Mouse (Mus musculus): ENCODE results near the gene Fbxl8. TPM values are rescaled to one million over a fixed set of nuclear protein-coding genes. Genes with fewer than 3 reads are reported as not detected.
A peak's percentile ranks its signal among the peaks of the same experiment; 100 is the strongest.

The Fbxl8 gene
- polyA plus RNA-seq, 1 experiment from 2014 or later, result 2.9 TPM

DNA sequence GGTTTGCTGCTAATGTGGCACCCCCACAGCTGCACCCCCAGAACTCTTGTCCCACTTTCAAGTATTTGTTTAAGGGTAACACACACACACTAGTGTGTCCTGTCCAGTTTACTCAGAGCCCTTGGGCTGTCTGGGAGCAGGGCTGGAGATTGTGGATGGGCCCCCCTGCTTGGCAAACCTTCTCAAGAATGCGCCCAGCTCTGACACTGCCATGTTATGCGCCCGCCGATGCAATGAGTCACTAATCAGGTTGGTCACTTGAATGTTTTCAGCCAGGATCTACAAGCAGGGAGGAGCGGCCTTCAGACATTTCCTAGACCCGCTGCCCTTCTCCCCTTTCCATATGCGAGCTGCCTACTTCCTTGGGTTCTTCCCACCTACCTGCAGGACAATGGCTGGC lies 28.0 kb downstream of the Fbxl8 start:
- Histone ChIP-seq H3K27ac (replicated peaks; ENCODE audit: low read depth, low read length) (no peak overlapping the region), H3K9ac (ENCODE audit: low read depth, low read length) (no peak overlapping the region), H3K4me2 (ENCODE audit: low read depth, low read length) (no peak overlapping the region), H3K9me3 (ENCODE audit: control insufficient read depth, low read length) (no peaks in the 10 kb centered on the region), H3K4me1 (ENCODE audit: control insufficient read depth, insufficient read depth, low read length) (peaks cover 15% of the 10 kb centered on the region), H3K27me3 (replicated peaks; ENCODE audit: control insufficient read depth, insufficient read depth, low read length) (peaks cover 11% of the 10 kb centered on the region), H3K36me3 (ENCODE audit: control insufficient read depth, insufficient read depth, low read length) (no peaks in the 10 kb centered on the region), H3K4me3 (ENCODE audit: low read depth, low read length) (no peak overlapping the region)
- ATAC-seq (ENCODE audit: low read depth) (no peak), DNase-seq (ENCODE audit: low spot score) (no peak)
- 83% methylated on average over 7 of the region's 7 CpGs for WGBS

DNA sequence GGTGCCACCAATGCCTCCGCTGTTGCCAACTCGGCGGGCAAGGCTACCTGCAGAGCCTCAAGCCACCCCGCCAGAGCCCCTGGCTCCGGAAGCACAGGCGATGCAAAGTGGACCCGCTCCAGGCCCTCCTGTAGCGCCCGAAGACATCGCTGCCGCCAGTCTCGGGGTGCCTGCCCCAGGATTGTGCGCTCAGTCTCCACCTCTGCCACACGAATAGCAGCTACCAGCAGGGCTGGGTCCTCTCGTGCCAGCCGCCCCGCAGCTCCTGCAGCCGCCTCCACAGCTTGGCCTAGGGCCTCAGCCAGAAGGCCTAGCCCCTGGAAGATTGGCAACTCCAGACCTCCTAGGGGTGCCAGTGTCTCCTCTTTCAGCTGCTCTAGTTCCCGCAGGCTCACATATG lies 29.0 kb downstream of the Fbxl8 start:
- ATAC-seq (ENCODE audit: low read depth) (no peak), DNase-seq (ENCODE audit: low spot score) (no peak)
- Histone ChIP-seq H3K4me1 (ENCODE audit: control insufficient read depth, insufficient read depth, low read length) (peaks cover 17% of the 10 kb centered on the region), H3K4me3 (ENCODE audit: low read depth, low read length) (no peak overlapping the region), H3K27ac (replicated peaks; ENCODE audit: low read depth, low read length) (no peak overlapping the region), H3K9me3 (ENCODE audit: control insufficient read depth, low read length) (no peaks in the 10 kb centered on the region), H3K4me2 (ENCODE audit: low read depth, low read length) (no peak overlapping the region), H3K9ac (ENCODE audit: low read depth, low read length) (no peak overlapping the region), H3K27me3 (replicated peaks; ENCODE audit: control insufficient read depth, insufficient read depth, low read length) (peaks cover 11% of the 10 kb centered on the region), H3K36me3 (ENCODE audit: control insufficient read depth, insufficient read depth, low read length) (no peaks in the 10 kb centered on the region)
- 66% methylated on average over 14 of the region's 19 CpGs for WGBS

DNA sequence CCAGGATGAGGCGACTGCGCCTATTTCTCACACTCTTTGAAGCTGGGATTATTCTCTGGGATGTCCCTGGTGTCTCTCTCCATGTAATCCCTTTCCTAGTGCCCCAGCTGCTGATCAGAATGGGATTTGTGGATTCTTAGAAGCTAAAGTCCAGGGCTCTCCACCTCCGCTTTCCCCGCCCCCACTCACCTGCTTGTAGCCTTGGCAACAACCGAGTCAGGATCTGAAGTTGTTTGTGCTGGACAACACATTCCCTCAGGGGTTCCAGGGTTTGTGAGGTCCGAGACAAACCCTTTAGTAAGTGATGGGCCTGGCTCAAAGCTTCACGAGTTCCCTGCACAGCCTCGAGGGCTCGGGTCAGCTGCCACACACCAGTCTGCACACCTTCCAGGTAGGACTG lies 30.3 kb downstream of the Fbxl8 start:
- ATAC-seq (ENCODE audit: low read depth), result no peak
- H3K4me3 ChIP-seq (ENCODE audit: low read depth, low read length), result no peak overlapping the region
- 53% methylated on average over 9 of the region's 9 CpGs for WGBS

DNA sequence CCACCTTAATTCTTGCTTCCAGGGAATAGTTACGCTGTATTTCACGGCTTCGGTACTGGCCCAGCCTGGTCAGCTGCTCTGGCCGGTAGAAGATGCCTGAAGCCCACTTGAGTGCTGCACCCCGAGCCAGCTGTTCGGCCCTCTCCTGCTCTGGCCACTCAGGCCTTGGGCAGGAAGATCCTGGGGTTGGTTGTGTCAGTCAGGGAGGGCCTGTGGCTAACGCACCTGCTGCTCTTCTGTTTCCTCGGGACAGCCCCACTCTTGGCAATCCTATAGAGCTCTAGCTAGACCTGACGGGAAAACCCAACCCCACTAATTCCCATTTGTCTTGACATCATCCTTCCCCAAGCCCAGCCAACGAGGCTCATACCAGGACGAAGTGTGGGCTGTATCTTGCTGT lies 30.8 kb downstream of the Fbxl8 start:
- DNase-seq (ENCODE audit: low spot score) (no peak), ATAC-seq (ENCODE audit: low read depth) (no peak)
- H3K9ac ChIP-seq (ENCODE audit: low read depth, low read length), result no peak overlapping the region; the same call in 1 of the 2 replicates
- H3K36me3 ChIP-seq (ENCODE audit: control insufficient read depth, insufficient read depth, low read length), result peaks cover 15% of the 10 kb centered on the region
- H3K27ac ChIP-seq (replicated peaks; ENCODE audit: low read depth, low read length), result no peak overlapping the region
- H3K4me2 ChIP-seq (ENCODE audit: low read depth, low read length), result 0 out of 2 replicates have a peak overlapping the region, but pooled peaks have one; percentile 18
- peak overlapping the region; percentile 1; the same call in 1 of the 2 replicates for H3K4me3 ChIP-seq (ENCODE audit: low read depth, low read length)
- H3K9me3 ChIP-seq (ENCODE audit: control insufficient read depth, low read length), result no peaks in the 10 kb centered on the region
- WGBS, result 64% methylated on average over 11 of the region's 11 CpGs
- H3K4me1 ChIP-seq (ENCODE audit: control insufficient read depth, insufficient read depth, low read length), result peaks cover 19% of the 10 kb centered on the region
- H3K27me3 ChIP-seq (replicated peaks; ENCODE audit: control insufficient read depth, insufficient read depth, low read length), result peaks cover 5% of the 10 kb centered on the region

More for the DNA sequence above, 30.3 kb downstream of the Fbxl8 start:
- Histone ChIP-seq H3K27ac (replicated peaks; ENCODE audit: low read depth, low read length) (no peak overlapping the region), H3K36me3 (ENCODE audit: control insufficient read depth, insufficient read depth, low read length) (peaks cover 10% of the 10 kb centered on the region), H3K9ac (ENCODE audit: low read depth, low read length) (no peak overlapping the region; the same call in 1 of the 2 replicates), H3K4me2 (ENCODE audit: low read depth, low read length) (0 out of 2 replicates have a peak overlapping the region, but pooled peaks have one; percentile 18), H3K9me3 (ENCODE audit: control insufficient read depth, low read length) (no peaks in the 10 kb centered on the region), H3K4me1 (ENCODE audit: control insufficient read depth, insufficient read depth, low read length) (peaks cover 23% of the 10 kb centered on the region), H3K27me3 (replicated peaks; ENCODE audit: control insufficient read depth, insufficient read depth, low read length) (peaks cover 10% of the 10 kb centered on the region)
- DNase-seq (ENCODE audit: low spot score), result no peak

DNA sequence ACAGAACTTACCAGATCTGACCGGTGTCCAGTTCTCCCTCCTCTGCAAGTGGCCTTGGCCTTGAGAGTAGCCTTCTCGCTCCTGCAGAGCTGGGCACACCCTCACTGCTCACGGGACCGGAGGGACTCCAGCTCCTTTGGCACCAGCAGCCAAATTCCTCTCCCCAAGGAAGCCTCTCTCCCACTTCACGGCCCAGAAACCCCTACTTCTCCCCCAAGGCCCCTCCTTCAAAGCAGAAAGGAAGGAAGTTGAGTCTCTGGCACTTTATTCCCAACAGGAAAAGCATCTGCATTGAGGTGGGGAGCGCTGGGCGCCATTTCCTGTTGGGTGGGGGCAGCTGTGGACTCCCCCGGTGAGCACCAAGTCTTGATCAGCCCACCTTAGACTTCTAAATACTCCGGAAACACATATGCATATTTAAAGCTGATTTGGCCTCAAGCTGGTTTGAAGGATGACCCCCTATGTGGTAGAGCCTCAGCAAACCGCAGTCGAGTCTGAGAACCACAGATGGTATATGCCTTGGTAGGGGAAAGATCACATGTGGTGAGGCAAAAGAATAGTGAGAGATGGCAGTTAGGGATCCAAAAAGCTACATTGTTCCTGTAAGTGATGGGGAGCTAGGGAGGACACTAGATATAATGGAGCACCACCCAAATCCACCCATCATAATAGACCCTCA lies 31.6 kb downstream of the Fbxl8 start, which contains the start of gene Exoc3l:
Exoc3l (minus strand) TSS at position 207 of the 679 bp plus-strand sequence.
- DNase-seq (ENCODE audit: low spot score) (no peak), ATAC-seq (ENCODE audit: low read depth) (no peak)
- WGBS, result 69% methylated on average over 11 of the region's 11 CpGs
- 0 out of 2 replicates have a peak within 1 kb of the TSS, but pooled peaks have one; percentile 74 for H3K27ac ChIP-seq (replicated peaks; ENCODE audit: low read depth, low read length)
- H3K36me3 ChIP-seq (ENCODE audit: control insufficient read depth, insufficient read depth, low read length), result peaks cover 21% of the 10 kb centered on the region
- H3K9me3 ChIP-seq (ENCODE audit: control insufficient read depth, low read length), result no peaks in the 10 kb centered on the region
- peaks cover 15% of the 10 kb centered on the region for H3K4me1 ChIP-seq (ENCODE audit: control insufficient read depth, insufficient read depth, low read length)
- no peak within 1 kb of the TSS; the same call in 1 of the 2 replicates for H3K9ac ChIP-seq (ENCODE audit: low read depth, low read length)
- peak within 1 kb of the TSS; percentile 96 for H3K4me3 ChIP-seq (ENCODE audit: low read depth, low read length)
- peak within 1 kb of the TSS; percentile 81 for H3K4me2 ChIP-seq (ENCODE audit: low read depth, low read length)
- no peaks in the 10 kb centered on the region for H3K27me3 ChIP-seq (replicated peaks; ENCODE audit: control insufficient read depth, insufficient read depth, low read length)

DNA sequence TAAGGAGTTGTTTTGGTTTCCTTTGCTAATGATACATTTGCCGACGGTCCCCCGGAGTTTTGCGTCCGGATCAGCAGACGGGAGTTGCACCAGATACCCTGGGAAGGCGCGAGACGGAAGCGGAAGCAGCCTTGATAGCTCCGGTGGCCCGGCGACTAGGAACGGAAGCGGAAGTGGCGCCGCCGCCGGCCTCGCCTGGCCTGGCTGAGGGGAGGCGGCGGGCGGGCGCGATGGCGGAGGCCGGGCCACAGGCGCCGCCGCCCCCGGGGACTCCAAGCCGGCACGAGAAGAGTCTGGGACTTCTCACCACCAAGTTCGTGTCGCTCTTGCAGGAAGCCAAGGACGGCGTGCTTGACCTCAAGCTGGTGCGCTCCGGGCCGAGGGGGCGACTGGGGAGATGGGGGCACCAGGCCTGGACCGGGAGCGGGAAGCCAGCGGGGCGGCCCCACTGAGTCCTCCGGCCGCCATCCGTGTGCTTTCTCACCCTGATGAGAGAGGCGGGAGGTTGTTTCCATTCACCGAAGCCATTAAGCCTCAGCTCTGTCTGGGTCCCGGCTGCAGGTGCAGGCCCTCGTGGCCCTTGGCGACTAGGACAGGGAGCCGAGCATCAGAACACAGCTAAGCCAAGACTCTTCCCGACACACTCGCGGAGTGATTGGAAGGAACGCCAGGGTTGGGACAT lies 33.2 kb downstream of the Fbxl8 start, which contains the start of gene E2f4:
E2f4 (plus strand) TSS at position 153 of the 682 bp plus-strand sequence.
- peak; percentile 97 for DNase-seq (ENCODE audit: low spot score)
- no peaks in the 10 kb centered on the region for H3K9me3 ChIP-seq (ENCODE audit: control insufficient read depth, low read length)
- H3K4me3 ChIP-seq (ENCODE audit: low read depth, low read length), result peak within 1 kb of the TSS; percentile 96
- H3K27ac ChIP-seq (replicated peaks; ENCODE audit: low read depth, low read length), result peak within 1 kb of the TSS; percentile 74
- H3K36me3 ChIP-seq (ENCODE audit: control insufficient read depth, insufficient read depth, low read length), result peaks cover 37% of the 10 kb centered on the region
- H3K27me3 ChIP-seq (replicated peaks; ENCODE audit: control insufficient read depth, insufficient read depth, low read length), result no peaks in the 10 kb centered on the region
- peak within 1 kb of the TSS; percentile 91 for H3K9ac ChIP-seq (ENCODE audit: low read depth, low read length)
- WGBS, result under 1% methylated on average over 43 of the region's 58 CpGs
- H3K4me1 ChIP-seq (ENCODE audit: control insufficient read depth, insufficient read depth, low read length), result peaks cover 15% of the 10 kb centered on the region
- peak within 1 kb of the TSS; percentile 81 for H3K4me2 ChIP-seq (ENCODE audit: low read depth, low read length)
- ATAC-seq (ENCODE audit: low read depth), result peak; percentile 94

DNA sequence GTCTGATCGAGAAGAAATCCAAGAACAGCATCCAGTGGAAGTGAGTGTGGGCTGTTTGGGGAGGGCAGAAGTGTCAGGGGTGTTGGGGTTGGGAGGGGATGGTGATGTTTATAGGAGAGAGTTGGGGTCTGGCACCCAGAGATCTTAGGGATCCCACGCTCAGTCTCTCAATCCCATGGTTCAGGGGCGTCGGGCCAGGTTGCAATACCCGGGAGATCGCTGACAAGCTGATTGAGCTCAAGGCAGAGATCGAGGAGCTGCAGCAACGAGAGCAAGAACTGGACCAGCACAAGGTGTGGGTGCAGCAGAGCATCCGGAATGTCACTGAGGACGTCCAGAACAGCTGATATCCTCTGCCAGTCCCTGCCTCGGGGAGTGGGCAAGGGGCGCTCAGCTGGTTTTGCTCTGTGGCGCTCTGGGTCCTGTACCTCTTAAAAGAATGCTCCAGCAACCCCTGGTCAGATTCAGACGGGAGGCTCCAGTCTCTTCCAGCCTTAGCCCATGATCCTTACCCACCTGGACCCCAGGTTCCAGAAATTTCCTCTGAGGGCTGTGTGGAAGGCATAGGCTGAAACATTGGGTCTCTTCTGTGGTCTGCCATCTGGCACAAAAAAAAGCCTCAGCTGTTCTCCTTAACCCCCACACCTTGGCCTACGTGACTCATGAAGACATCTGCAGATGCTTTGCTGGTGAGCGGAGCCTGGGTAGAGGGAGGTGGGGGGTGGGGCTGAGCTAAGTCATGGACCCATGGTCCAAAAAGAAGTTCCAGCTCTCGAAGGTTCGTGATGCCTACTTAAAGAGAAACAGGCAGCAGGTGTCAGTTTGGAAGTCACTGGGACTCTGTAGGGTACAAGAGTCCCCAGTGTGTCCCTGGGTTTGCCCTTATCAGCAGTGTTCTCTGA lies 34.2 kb downstream of the Fbxl8 start:
- peaks cover 46% of the 10 kb centered on the region for H3K36me3 ChIP-seq (ENCODE audit: control insufficient read depth, insufficient read depth, low read length)

DNA sequence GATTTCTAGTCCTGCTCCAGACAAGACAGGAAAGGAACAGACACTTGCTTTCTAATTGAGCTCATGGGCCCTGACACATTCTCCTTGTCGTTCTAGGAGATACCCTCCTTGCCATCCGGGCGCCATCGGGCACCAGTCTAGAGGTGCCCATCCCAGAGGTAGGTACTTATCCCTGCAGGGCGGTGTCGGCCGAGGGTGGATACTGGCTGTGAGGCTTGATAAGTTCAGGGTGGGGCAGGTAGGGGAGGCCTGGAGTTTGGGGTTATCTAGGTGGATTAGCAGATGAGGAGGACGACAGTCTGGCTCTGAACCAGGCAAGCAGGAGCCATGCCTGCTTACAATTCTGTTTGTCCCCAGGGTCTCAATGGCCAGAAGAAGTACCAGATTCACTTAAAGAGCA lies 35.5 kb downstream of the Fbxl8 start:
- ATAC-seq (ENCODE audit: low read depth) (no peak), DNase-seq (ENCODE audit: low spot score) (no peak)
- no peak overlapping the region for H3K4me2 ChIP-seq (ENCODE audit: low read depth, low read length)
- no peaks in the 10 kb centered on the region for H3K9me3 ChIP-seq (ENCODE audit: control insufficient read depth, low read length)
- H3K27me3 ChIP-seq (replicated peaks; ENCODE audit: control insufficient read depth, insufficient read depth, low read length), result no peaks in the 10 kb centered on the region
- H3K9ac ChIP-seq (ENCODE audit: low read depth, low read length), result no peak overlapping the region
- H3K4me3 ChIP-seq (ENCODE audit: low read depth, low read length), result no peak overlapping the region
- H3K36me3 ChIP-seq (ENCODE audit: control insufficient read depth, insufficient read depth, low read length), result peaks cover 57% of the 10 kb centered on the region
- H3K4me1 ChIP-seq (ENCODE audit: control insufficient read depth, insufficient read depth, low read length), result peaks cover 18% of the 10 kb centered on the region
- 93% methylated on average over 8 of the region's 8 CpGs for WGBS
- no peak overlapping the region for H3K27ac ChIP-seq (replicated peaks; ENCODE audit: low read depth, low read length)

More for the DNA sequence above, 34.2 kb downstream of the Fbxl8 start:
- Histone ChIP-seq H3K9me3 (ENCODE audit: control insufficient read depth, low read length) (no peaks in the 10 kb centered on the region), H3K4me3 (ENCODE audit: low read depth, low read length) (peak overlapping the region; percentile 96), H3K27me3 (replicated peaks; ENCODE audit: control insufficient read depth, insufficient read depth, low read length) (no peaks in the 10 kb centered on the region), H3K4me1 (ENCODE audit: control insufficient read depth, insufficient read depth, low read length) (peaks cover 15% of the 10 kb centered on the region), H3K27ac (replicated peaks; ENCODE audit: low read depth, low read length) (no peak overlapping the region), H3K9ac (ENCODE audit: low read depth, low read length) (peak overlapping the region; percentile 91), H3K4me2 (ENCODE audit: low read depth, low read length) (peak overlapping the region; percentile 81)
- 51% methylated on average over 16 of the region's 18 CpGs for WGBS
- DNase-seq (ENCODE audit: low spot score), result no peak
- ATAC-seq (ENCODE audit: low read depth), result no peak
